Mouse (Mus musculus) forebrain, embryonic 13.5 days (tissue): Measurements from ENCODE around the gene Usp37. TPM values are rescaled to one million over a fixed set of nuclear protein-coding genes. Genes with fewer than 3 reads are reported as not detected.

Source experiments
- ATAC-seq: fragments of 200-750 bp; cut with Nextera tagmentation; 2 replicates; pipeline ENCODE4 v1.8.0; 2017
- H3K27ac ChIP-seq: fragments of 300-500 bp; sonication (generic); 2 replicates; pipeline ENCODE4 v1.5.1; 2015; ENCODE audit warnings: inconsistent platforms, mild to moderate bottlenecking, moderate library complexity
- H3K27me3 ChIP-seq: fragments of 300-500 bp; sonication (generic); 2 replicates; pipeline ENCODE4 v1.6.1; 2015; ENCODE audit warnings: mild to moderate bottlenecking, inconsistent platforms
- H3K36me3 ChIP-seq: fragments of 300-500 bp; sonication (generic); 2 replicates; pipeline ENCODE4 v1.6.1; 2015; ENCODE audit warnings: mild to moderate bottlenecking, inconsistent platforms; ENCODE audit not compliant: poor library complexity, severe bottlenecking
- H3K4me1 ChIP-seq: fragments of 300-500 bp; sonication (generic); 2 replicates; pipeline ENCODE4 v1.6.1; 2015; ENCODE audit warnings: inconsistent platforms
- H3K4me2 ChIP-seq: fragments of 300-500 bp; sonication (generic); 2 replicates; pipeline ENCODE4 v1.6.1; 2015; ENCODE audit warnings: inconsistent platforms, mild to moderate bottlenecking, moderate library complexity
- H3K4me3 ChIP-seq: fragments of 300-500 bp; sonication (generic); 2 replicates; pipeline ENCODE4 v1.5.1; 2015; ENCODE audit warnings: mild to moderate bottlenecking, inconsistent platforms
- H3K9ac ChIP-seq: fragments of 300-500 bp; sonication (generic); 2 replicates; pipeline ENCODE4 v1.6.1; 2015; ENCODE audit warnings: mild to moderate bottlenecking, inconsistent platforms
- H3K9me3 ChIP-seq: fragments of 300-500 bp; sonication (generic); replicated peaks from 2 replicates; pipeline ENCODE4 v1.6.1; 2016; ENCODE audit warnings: inconsistent platforms
- WGBS: fragments of 180-500 bp; shearing (Covaris S2); methylation state at CpG from one replicate; pipeline ENCODE4 v1.1.7; 2015; 5-methylcytosine and 5-hydroxymethylcytosine counted together
- microRNA counts: library from miRNA; unstranded; fragments of <30 nt; microRNA quantifications from one replicate; lab custom pipeline; 2016
- microRNA-seq: library from miRNA; unstranded; fragments of <30 nt; microRNA quantifications from one replicate; pipeline ENCODE4, GENCODE M21; 2016
- polyA plus RNA-seq: library from polyadenylated mRNA; unstranded; fragments of >200 nt; fragmentation: Nextera tagmentation; extraction: Ambion mirVana; gene quantifications from 2 replicates; pipeline ENCODE4 v1.2.1, GENCODE M21; 2015

Gene Usp37
- polyA plus RNA-seq, 1 experiment from 2014 or later = 35.8 TPM

- H3K4me1 ChIP-seq = peaks cover 22% of the 10 kb centered on the region
- peaks cover 15% of the 10 kb centered on the region; the same call in 1 of the 2 replicates for H3K27me3 ChIP-seq
- H3K9ac ChIP-seq = peak overlapping the region; percentile 77
- H3K4me3 ChIP-seq = peak overlapping the region; percentile 69
- H3K4me2 ChIP-seq = peak overlapping the region; percentile 72
- ATAC-seq = no peak
- H3K9me3 ChIP-seq = no peaks in the 10 kb centered on the region
- 57% methylated on average over 7 of the region's 10 CpGs for WGBS
- H3K36me3 ChIP-seq = no peaks in the 10 kb centered on the region
- H3K27ac ChIP-seq = peak overlapping the region; percentile 93
Measured at GRCm38 (mm10) chr1:74386363-74386713, 157.7 kb downstream of the Usp37 start.

- Histone ChIP-seq H3K9ac (no peak overlapping the region), H3K4me2 (no peak overlapping the region), H3K36me3 (no peaks in the 10 kb centered on the region), H3K27me3 (peaks cover 11% of the 10 kb centered on the region; the same call in 1 of the 2 replicates), H3K4me1 (peaks cover 16% of the 10 kb centered on the region), H3K27ac (no peak overlapping the region), H3K4me3 (no peak overlapping the region), H3K9me3 (no peaks in the 10 kb centered on the region)
- ATAC-seq = no peak
- WGBS = 86% methylated on average over 8 of the region's 8 CpGs
Measured at GRCm38 (mm10) chr1:74385531-74385930, 158.6 kb downstream of the Usp37 start.

MicroRNAs encoded within 50 kb of the gene (microRNA counts, 519-probe panel; counts per million panel counts)
- 3,958 counts per million, percentile 77 among the panel's probes with 10 or more counts for microRNA mmu-miR-26b (lab: Ali Mortazavi, UCI)

Small RNA genes within 50 kb of the gene (microRNA-seq; reads per million reads assigned to microRNA genes)
- not detected for gene Gm25035
- 19,347 reads per million, percentile 97 among the genes with 10 or more reads in this experiment for gene Mir26b

Other genes with a start within 250 kb of the Usp37 start
- gene Tmbim1, start 238.7 kb downstream of the Usp37 start, polyA plus RNA-seq = 4.3 and 4.4 TPM in 2 replicates
- 0.45 and 0.79 TPM in 2 replicates for gene Catip, start 182.2 kb downstream of the Usp37 start, polyA plus RNA-seq
- 1.1 and 1.9 TPM in 2 replicates for gene Slc11a1, start 169.1 kb downstream of the Usp37 start, polyA plus RNA-seq
- gene Ctdsp1, start 152.8 kb downstream of the Usp37 start, polyA plus RNA-seq = 23.6 and 26.6 TPM in 2 replicates
- gene Vil1, start 134.9 kb downstream of the Usp37 start, polyA plus RNA-seq = 0.18 and 0.28 TPM in 2 replicates
- gene Cnot9, start 38.2 kb downstream of the Usp37 start, polyA plus RNA-seq = 64.2 and 68.6 TPM in 2 replicates
- 1.6 and 1.9 TPM in 2 replicates for gene Plcd4, start 1.4 kb downstream of the Usp37 start, polyA plus RNA-seq
- 9.2 and 9.3 TPM in 2 replicates for gene Zfp142, start 44.0 kb upstream of the Usp37 start, polyA plus RNA-seq
- gene Bcs1l, start 44.0 kb upstream of the Usp37 start, polyA plus RNA-seq = 20.5 and 22.7 TPM in 2 replicates
- gene Rnf25, start 57.1 kb upstream of the Usp37 start, polyA plus RNA-seq = 38.8 and 42.8 TPM in 2 replicates
- gene Stk36, start 57.2 kb upstream of the Usp37 start, polyA plus RNA-seq = 24.5 and 24.7 TPM in 2 replicates
- gene Ttll4, start 117.5 kb upstream of the Usp37 start, polyA plus RNA-seq = 16.7 and 21.2 TPM in 2 replicates
- gene Cyp27a1, start 169.3 kb upstream of the Usp37 start, polyA plus RNA-seq = 0.81 and 1.4 TPM in 2 replicates
- gene Prkag3, start 204.9 kb upstream of the Usp37 start, polyA plus RNA-seq = not detected in 2 replicates
- gene Wnt6, start 227.6 kb upstream of the Usp37 start, polyA plus RNA-seq = 0.73 and 0.92 TPM in 2 replicates
- gene Wnt10a, start 247.2 kb upstream of the Usp37 start, polyA plus RNA-seq = 0.29 and 0.63 TPM in 2 replicates